Mouse (Mus musculus): ENCODE measurements around the gene Rpn1.

Gene Rpn1

DNA sequence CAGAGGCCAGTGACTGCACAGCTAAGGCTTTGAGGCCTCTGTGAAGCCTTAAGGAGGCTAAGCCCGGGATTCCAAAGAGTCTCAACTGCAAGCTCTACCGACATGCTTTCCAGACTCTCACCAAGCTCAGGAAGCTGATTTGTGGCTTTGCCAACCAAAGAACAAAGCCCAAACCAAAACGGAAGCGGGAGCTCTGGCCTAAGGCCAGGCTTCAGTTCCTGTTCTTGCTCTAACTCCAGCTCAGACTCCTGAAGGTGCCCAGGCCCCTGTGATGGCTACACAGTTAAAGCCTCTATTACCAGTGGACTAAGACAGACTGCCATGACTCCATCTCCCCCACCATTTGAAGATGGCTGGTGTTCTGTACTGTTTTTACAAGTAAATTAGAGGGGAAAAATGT, 19.2 kb upstream of the Rpn1 start:
- DNase-seq (ENCODE audit: low read depth, low spot score) = no peak

DNA sequence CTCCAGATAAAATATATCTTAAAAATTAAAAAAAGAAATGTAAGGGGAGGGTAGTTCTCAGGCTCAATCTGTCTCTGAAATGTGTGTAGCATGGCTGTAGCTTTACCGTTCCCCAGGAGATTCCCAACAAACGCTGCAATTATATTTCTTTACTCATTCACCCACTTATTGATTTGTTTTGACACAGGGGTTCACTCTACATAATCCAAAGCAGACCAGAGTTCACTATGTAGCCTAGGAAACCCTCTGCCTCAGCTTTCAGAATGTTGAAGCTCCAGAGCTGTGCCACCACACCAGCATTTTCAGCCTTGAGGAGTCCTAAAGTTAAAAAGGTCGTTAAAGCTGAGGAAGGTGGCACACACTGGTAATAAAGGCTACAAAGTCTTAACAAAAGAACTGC, 18.3 kb upstream of the Rpn1 start:
- no peak for DNase-seq (ENCODE audit: low read depth, low spot score)

DNA sequence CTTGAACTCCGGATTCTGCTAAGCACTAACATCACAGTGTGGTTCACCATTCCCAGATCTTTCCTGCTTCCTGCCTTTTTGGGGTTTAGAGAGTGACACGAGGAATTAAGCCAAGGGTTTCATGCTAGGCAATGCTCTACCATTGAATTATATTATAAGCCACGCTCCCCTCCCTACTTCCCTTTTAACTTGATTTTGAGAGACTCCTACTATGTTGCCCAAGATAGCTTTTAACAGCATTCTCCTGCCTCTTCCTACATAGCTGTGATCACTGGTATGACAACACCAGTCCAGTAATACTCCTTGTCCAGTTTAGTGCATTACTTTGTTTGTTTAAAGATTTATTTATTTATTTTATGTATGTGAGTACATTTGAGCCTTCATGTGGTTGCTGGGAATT, 16.6 kb upstream of the Rpn1 start:
- no peak for DNase-seq (ENCODE audit: low read depth, low spot score)

DNA sequence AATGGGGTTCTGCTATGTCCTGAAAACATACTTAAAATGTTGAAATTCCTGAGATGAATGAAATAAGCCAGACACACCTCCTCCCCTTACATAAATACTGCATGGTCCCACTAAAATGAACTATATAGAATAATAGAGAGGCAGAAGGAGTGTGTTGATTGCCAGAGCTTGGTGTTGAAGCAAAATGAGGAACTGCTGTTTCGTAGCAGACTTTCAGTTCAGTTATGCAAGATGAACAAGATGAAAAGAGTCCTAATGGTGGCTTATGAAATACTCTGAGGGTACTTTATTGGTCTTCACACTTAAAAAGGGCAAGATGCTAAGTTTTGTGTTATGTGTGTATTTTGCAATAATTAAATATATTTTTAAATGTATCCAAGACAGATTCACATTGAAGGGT, 15.5 kb upstream of the Rpn1 start:
- DNase-seq (ENCODE audit: low read depth, low spot score) = no peak

DNA sequence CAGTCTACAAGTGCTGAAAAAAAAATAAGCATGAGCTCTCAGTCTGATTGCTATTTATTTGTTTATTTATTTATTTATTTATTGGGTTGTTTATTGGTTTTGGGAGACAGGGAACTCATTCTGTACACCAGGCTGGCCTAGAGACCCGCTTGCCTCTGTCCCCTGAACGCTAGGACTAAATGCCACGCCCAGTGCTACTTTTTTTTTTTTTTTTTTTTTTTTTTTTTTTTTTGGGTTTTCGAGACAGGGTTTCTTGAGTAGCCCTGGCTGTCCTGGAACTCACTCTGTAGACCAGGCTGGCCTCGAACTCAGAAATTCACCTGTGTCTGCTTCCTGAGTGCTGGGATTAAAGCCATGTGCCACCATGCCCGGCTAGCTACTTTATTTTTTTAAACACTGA, 13.8 kb upstream of the Rpn1 start:
- no peak for DNase-seq (ENCODE audit: low read depth, low spot score)

DNA sequence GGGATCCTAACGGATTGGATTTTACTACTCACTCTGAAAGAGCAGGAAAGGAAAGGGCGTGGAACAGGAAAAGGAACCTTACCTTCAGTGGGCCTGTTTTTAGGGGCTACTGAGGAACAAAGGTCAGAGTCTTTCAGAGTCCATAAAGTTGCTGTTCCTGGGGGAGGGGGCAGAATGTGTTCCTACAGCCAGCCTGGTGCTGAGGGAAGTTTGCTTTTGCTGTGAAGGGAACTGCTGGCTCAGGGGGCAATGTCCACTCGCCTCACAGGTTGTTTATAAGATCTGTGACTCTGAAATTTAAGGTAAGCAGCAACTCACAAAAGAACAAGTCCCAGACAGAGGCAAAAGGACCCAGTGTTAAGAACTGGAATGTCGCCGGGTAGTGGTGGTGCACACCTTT, 13.1 kb upstream of the Rpn1 start:
- DNase-seq (ENCODE audit: low read depth, low spot score) = no peak

DNA sequence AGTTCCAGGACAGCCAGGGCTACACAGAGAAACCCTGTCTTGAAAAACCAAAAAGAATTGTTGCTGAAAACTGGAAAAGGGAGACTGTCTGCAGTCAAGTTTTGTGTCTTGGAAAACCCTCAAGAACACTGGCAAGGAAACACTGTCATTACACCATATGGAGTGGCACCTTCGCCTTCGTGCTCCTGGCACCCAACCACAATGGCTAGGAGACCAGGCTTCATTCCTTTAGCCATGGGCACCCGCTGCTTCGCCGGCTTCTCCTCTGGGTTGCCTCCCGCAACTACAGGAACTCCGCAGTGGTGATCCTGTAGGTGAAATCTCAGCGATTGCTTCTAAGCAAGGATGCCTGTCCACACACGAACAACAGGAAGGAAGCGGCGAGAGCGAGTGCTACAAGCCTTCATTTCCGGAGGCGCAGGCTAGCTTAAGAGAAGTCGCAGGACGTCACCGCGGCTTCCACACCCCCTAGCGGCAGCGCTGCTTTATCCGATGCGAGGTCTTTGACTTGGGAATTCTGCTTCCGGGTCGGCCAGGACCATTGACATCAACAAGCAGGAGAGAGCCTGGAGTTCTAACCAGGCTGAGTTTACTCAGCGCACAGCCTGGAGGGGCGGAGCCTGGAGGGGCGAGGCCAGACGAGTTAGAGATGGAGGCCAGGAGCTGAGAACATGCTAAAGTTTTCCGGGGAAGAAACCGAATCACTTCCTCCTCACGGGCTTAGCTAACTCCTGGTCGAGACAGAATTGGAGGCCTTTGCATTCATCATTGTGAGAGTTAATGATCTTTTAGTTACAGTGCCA, 9.3 kb upstream of the Rpn1 start:
- DNase-seq (ENCODE audit: low read depth, low spot score) = peak; percentile 98

DNA sequence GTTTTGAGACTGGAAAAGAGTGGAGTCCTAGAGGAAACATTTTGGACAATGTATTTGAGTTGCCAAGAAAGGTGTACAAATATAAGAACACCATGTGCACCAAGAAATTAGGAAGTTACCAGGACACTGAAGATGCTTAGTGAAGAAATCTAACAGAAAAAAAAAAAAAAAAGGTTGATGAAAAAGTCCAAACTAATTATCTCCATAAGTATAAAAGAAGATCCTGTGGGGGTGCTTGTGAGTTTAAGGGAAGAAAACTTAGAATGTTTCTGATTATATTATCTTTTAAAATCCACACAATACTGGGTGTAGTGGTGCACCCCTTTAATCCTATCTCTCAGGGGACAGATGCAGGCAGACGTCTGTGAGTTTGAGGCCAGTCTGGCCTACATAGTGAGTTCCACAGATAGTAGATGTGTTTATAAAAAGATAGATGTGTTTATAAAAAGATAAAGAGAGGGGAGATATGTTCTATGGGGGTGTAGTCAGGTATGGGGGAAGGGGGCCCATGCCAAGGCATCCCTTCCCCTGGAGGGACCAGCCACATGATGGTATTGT, 8.2 kb upstream of the Rpn1 start:
- DNase-seq (ENCODE audit: low read depth, low spot score) = no peak

DNA sequence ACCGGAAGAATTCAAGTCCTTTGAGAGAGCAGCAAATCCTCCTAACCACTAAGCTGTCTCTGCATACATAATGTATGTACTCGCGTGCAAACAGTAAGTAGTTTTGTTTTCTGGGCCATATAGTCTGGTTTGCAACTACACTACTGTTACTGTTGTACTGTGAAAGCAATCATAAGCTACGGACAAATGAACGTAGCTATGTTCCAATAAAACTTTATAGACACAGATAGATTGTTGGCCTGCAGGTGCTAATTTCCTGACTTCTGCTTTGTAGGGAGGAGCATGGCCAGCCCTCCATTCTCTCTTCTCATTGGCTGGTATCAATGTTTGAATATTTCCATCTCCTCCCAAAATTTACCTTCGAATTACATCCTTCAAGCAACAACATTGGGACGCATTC, 1.2 kb upstream of the Rpn1 start:
- DNase-seq (ENCODE audit: low read depth, low spot score) = no peak

DNA sequence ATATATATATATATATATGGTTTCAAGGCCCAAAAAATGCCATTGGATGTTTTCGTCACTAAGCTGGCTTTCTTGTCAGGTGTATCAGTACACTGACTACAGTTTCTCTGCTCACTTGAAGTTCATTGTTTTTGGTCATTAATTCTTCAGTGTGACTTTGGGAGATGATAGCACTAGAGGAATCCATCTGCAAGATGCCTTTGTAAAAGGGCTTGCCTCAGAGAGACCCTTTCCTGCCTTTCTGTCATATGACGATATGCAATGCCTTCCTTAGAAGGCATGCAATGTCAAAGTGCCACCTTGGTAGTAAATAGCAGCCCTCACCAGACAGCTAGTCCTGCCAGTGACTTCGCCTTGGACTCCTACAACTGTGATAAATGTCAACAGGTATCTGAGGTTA, 610 bp upstream of the Rpn1 start:
- no peak for DNase-seq (ENCODE audit: low read depth, low spot score)

DNA sequence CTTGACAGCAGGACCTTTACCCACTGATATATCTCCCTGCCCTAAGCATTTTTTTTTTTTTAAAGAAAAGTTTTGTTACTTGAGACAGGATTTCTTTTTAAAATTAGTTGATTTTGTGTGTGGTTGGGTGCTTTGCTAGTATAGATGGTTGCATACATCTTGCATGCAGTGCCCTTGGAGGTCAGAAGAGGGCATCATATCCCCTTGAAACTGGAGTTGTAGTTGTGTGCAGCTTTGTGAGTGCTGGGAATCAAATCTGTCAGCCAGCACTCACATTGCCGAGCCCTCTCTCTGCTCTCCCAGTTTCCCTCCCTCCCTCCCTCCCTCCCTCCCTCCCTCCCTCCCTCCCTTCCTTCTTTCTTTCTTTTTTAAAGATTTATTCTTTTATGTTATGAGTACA, 4.7 kb downstream of the Rpn1 start:
- DNase-seq (ENCODE audit: low read depth, low spot score) = no peak

DNA sequence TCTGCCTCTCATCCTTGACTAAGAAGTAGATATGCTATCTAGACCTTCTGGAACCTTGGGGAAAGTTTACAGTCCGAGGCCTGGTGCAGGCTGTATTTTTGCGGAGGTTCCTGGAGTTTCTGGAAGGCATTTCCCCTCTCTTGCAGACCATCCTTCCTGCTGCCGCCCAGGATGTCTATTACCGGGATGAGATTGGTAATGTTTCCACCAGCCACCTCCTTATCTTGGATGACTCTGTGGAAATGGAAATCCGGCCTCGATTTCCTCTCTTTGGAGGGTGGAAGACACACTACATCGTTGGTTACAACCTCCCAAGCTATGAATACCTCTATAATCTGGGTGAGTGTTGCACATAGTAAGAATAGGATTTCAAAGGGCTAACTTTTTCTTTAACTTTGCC, 11.1 kb downstream of the Rpn1 start:
- DNase-seq (ENCODE audit: low read depth, low spot score) = no peak

DNA sequence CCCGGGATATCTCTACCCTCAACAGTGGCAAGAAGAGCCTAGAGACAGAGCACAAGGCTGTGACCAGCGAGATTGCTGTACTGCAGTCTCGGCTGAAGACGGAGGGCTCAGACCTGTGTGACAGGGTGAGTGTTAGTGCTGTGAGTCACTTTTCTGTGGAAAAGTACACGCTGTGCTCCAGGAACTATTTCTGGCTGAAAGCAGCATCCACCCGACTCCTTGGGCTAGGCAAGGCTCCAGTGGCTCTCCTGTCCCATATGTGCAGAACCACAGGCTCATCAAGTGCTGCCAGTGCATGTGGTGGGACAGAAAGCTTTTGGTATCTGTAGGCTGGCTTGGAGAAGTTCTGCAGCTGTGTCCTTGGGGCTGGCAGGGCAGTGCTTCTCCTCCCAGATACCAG, 17.8 kb downstream of the Rpn1 start:
- DNase-seq (ENCODE audit: low read depth, low spot score) = no peak

DNA sequence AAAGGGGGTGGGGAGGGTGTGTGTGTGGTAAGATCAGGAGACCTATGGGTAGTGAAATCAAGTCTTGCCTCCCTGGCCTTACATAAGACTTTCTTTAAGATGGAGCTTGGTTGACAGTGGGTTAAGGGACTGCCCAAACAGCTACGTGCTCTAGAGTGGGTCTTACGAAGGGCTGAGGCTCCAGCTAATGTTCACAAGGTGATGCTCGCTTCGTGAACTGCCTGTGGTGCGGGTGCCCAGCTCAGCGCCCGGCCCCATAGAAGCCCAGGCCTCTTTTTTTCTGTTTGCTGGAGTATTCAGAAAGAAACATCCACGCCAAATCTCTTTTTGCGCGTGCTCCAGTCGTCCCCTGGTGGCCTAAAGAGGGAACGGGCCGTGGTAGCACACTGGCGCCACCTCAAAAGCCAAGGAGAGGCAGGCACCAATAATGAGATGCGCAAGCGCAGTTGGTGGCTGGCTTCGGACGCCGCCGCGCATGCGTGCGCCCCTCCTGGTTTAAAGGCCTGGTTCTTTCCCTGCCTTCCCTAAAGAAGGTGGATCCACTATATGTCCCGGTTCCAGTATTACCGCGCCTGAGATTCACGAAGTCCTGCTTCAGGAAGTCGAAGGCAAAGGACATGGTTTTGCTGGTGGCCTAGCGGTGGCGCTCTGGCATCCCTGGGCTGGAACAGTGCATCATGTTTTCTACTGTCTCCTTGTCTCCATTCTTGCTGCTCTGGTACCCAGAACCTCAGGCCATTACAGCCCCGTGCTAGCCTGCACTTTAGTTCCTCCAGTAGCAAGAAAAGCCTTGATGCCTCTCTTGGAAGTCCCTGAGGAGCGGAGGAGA, 21.7 kb downstream of the Rpn1 start:
- DNase-seq (ENCODE audit: low read depth, low spot score) = peak; percentile 95

DNA sequence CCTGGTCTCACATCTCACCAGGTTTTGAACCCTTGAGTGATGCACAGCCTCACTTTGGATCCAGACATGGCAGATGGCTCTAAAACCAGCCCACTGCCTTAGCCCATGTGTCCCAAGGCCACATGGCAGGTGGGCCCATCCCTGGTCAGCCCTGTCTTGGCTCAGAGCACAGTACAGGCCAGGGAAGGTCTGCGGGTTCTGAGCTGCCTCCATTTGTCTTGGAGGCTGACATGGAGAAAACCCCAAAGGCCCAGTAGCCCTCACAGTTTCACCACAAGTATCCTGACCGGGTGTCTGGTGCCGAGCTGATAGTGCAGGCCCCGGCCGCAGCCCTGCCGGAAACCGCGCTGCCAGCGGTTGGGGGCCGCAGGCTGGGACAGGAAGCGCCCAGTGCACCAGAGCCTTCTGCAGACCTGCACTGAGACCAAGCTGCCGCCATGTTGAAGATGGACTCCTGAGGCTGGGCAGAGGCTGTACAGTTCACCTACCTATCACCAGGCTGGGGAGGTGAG, 22.4 kb downstream of the Rpn1 start:
- DNase-seq (ENCODE audit: low read depth, low spot score) = no peak

DNA sequence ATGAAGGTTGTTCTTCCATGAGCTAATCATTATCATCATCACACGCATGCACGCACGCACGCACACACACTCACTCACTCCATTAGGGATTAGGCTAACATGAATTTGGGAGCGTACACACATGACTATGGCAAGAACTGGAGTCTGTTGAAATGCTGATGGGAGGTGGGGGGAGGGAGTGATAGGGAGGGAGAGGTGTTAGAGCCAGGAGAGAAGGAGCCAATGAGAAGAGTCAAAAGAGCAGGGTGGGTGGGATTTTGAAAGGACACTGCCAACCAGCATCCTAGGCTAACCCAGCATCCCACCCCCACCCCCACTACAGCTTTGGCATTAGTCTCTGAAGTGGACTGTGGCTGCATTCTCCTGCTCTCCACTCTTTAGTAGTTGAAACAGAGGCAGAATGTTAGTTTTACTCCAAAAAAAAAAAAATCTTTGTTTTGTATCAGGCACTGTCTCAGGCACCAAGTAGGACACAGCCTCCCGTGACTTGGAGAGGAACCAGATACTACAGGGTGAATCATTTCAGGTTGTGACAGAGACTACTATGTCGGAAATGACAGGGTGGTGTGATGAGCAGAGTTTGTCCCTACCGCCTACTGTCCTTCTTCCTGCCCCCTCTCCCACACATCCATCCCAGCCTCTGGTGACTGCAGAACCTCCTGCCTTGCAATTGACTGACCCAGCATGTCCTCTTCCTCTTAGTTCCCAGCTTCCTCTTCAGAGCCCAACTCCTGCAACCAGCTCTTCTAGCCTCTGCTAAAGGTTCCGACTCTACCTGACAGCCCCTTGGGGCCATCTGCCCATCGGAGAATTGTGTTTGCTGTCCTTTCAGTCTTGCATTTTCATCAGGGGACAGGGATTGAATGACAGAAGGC, 23.6 kb downstream of the Rpn1 start:
- DNase-seq (ENCODE audit: low read depth, low spot score) = no peak

DNA sequence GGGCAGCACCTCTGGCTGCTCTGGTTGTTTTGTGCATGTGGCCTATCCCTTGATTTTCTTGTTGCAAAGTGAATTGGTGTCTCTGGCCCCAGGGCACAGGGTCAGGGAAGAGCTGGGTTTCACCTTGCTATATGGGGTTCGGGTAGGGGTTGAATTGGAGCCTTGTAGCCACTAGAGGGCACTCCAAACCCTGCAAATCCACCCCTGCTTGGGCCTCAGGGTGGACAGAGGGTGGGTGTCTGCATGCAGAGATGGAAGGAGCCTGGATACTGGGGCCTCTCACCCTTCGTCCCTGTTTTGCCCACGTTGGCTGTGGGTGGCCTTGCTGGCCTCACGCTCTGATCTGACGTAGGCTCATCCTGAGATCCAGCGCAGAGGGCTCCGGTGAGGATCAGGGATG, 28.9 kb downstream of the Rpn1 start:
- DNase-seq (ENCODE audit: low read depth, low spot score) = peak; percentile 82

DNA sequence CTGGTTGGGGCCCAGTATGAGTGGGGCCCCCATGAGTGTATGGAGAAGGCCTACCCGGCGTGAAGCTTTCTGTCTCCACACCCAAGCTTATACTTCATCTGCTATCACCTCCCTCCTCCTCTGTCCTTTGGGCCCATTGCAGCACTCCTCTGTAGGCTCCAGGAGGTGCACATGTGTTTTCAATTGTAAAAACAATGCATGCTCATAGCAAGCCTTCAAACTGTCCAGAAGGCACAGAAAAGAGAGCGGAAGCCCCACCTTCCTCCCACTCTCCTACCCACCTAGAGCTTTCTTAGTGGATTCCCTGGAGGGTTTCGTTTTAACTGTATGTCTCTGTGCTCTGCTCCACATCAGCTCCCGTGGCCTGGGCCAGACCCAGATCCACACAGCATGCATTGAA, 30.1 kb downstream of the Rpn1 start:
- DNase-seq (ENCODE audit: low read depth, low spot score) = peak; percentile 26

DNA sequence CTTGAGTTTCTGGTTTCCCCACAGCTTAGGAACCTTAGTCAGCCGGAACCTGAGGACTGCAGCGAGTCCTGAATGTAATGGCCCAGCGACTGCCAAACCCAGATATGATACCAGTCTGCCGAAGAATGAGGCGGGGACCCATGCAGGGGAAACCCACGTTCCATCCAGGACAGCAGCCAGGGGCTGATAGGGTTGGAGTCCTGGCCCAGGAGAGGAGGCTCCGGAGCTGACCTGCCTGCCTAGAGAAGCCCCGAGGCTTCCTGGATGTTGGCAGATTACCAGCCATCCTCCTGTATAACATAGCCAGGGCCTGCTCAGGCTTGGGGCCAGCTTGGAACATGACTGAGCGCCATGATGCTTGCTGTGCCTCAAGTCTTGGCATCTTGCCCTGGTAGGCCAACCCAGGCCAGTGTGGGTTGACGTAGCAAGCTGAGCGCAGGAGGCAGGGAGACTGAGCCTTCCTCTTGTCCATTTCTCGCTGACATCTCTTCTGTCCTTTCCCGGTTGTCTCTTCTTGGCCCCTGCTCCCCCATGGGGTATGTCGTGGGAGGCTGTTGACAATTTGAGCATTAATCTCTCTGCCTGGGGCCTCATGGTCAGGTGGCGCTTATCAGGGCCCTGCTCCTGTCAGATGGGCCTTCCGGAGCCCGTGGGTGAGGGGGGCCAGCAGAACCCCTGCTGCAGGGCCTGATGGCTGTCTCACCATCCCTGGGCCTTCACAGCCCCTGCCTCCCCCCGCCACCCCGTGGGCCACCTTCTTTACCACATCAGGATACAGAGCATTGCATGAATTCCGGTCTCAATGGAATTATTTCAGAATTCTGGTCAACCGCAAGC, 32.3 kb downstream of the Rpn1 start:
- no peak for DNase-seq (ENCODE audit: low read depth, low spot score)

DNA sequence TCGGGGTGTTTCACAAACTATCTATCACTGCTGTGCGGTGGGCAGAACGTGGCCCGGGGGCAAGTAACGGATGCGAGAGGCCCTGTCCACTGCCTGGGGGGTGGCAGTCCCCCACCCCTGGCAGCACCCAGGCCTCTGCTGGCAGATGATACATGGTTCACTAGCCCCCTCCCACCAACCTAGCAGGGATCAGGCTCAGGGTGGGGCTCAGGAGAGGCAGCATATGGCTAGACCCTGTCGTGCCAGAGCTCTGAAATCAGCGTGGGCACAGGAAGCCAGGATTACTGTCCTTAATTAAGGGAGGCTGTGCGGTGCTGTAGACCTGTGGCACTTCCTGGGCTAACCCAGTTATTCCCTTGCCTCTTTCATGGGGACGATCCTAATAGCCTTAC, 32.9 kb downstream of the Rpn1 start:
- DNase-seq (ENCODE audit: low read depth, low spot score) = no peak

DNA sequence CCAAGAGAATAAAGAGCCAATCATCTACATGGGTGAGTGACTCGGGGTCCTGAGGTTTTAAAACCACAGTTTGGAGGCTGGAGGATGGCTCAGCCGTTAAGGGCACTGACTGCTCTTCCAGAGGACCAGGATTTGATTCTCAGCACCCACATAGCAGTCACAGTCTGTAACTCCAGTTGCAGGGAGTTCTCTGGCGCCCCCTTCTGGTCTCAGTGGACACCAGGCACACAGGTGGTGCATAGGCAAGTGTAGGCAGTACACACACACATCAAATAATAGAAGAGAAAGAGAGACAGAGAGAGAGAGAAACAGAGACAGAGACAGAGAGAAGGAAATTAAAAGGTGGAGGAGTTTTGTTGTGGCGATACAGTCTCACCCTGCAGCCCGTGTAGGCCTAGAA, 35.0 kb downstream of the Rpn1 start:
- no peak for DNase-seq (ENCODE audit: low read depth, low spot score)
